ENCODE assay signal across 13 mouse cellular contexts in genomic region chr12:69366424-69366823, GRCm38 (mm10). TPM values are rescaled to one million over a fixed set of nuclear protein-coding genes. Genes with fewer than 3 reads are reported as not detected.
DNase-seq lines count a peak whose midpoint lies in the region; ATAC-seq and TF ChIP-seq lines count a peak whose summit lies in the region.
"Had no signal": no experiment of that assay in that cellular context is flagged by ENCODE, and none has a peak within 500 bp of the region (broad histone marks: within the 10 kb centered on the region; RNA-seq: fewer than 3 reads in every experiment).

No protein-coding gene starts in this region.

- H3K9ac ChIP-seq in intestine, postnatal 0 days (ENCODE audit: low read depth, low read length), result no peak overlapping the region
- no peak overlapping the region for H3K9ac ChIP-seq in intestine, embryonic 15.5 days
- no peak overlapping the region for H3K9ac ChIP-seq in forebrain, embryonic 14.5 days (ENCODE audit: low read length)
- H3K9ac ChIP-seq: midbrain, embryonic 12.5 days had no signal

- 0 out of 2 replicates have a peak, but pooled peaks cover 4% of the 10 kb centered on the region for H3K4me1 ChIP-seq in intestine, postnatal 0 days (replicated peaks; ENCODE audit: control insufficient read depth, insufficient read depth, low read length)
- peaks cover 5% of the 10 kb centered on the region; the same call in 1 of the 2 replicates for H3K4me1 ChIP-seq in intestine, embryonic 15.5 days (replicated peaks)
- peaks cover 5% of the 10 kb centered on the region; the same call in 1 of the 2 replicates for H3K4me1 ChIP-seq in thymus, adult 2 months (replicated peaks; ENCODE audit: control insufficient read depth, insufficient read depth, low read length)
- H3K4me1 ChIP-seq in forebrain, embryonic 14.5 days (ENCODE audit: control insufficient read depth, insufficient read depth, low read length), result 0 out of 2 replicates have a peak, but pooled peaks cover 3% of the 10 kb centered on the region

- no peaks in the 10 kb centered on the region for H3K36me3 ChIP-seq in intestine, postnatal 0 days (ENCODE audit: control insufficient read depth, insufficient read depth)
- no peaks in the 10 kb centered on the region for H3K36me3 ChIP-seq in intestine, embryonic 15.5 days
- no peaks in the 10 kb centered on the region for H3K36me3 ChIP-seq in thymus, adult 2 months (ENCODE audit: control insufficient read depth, insufficient read depth, low read length)
- H3K36me3 ChIP-seq in splenic B cell, adult 2 months (ENCODE audit: control insufficient read depth, insufficient read depth, low read length, poor library complexity, severe bottlenecking), result no peaks in the 10 kb centered on the region
- H3K36me3 ChIP-seq in forebrain, embryonic 14.5 days (ENCODE audit: control insufficient read depth, insufficient read depth, low read length), result no peaks in the 10 kb centered on the region
- H3K36me3 ChIP-seq: midbrain, embryonic 12.5 days had no signal

- peak; percentile 33 for DNase-seq in thymus, adult 2 months
- DNase-seq in thymus, postnatal 36 days, result no peak
- DNase-seq in NIH3T3 (ENCODE audit: low read depth), result peak; percentile 34
- DNase-seq in splenic B cell, adult 2 months (ENCODE audit: low read depth, low spot score), result peak; percentile 62
- DNase-seq in forebrain, embryonic 14.5 days (ENCODE audit: low spot score), result no peak
- DNase-seq: adrenal gland, postnatal 25 days; gastrocnemius, postnatal 14 days; lung, postnatal 14 days; right cerebral cortex, postnatal 4 days had no signal

- no peak overlapping the region for H3K27ac ChIP-seq in intestine, postnatal 0 days (ENCODE audit: low read depth, low read length)
- no peak overlapping the region for H3K27ac ChIP-seq in intestine, embryonic 15.5 days
- H3K27ac ChIP-seq in thymus, adult 2 months (ENCODE audit: control insufficient read depth, insufficient read depth, low read length), result no peak overlapping the region
- no peak overlapping the region for H3K27ac ChIP-seq in forebrain, embryonic 14.5 days (ENCODE audit: low read depth, low read length)
- H3K27ac ChIP-seq: midbrain, embryonic 12.5 days had no signal

- no peak for TF ChIP-seq POLR2A in thymus, adult 2 months (IDR thresholded peaks at IDR 0.05; ENCODE audit: control insufficient read depth, extremely low read depth, insufficient read depth, low read length, poor library complexity)

- no peak overlapping the region for H3K4me2 ChIP-seq in intestine, postnatal 0 days (replicated peaks; ENCODE audit: low read depth)
- H3K4me2 ChIP-seq in intestine, embryonic 15.5 days (replicated peaks), result no peak overlapping the region
- H3K4me2 ChIP-seq in forebrain, embryonic 14.5 days (ENCODE audit: low read length), result no peak overlapping the region
- H3K4me2 ChIP-seq: midbrain, embryonic 12.5 days had no signal

- H3K9me3 ChIP-seq in intestine, postnatal 0 days (ENCODE audit: control insufficient read depth), result no peaks in the 10 kb centered on the region
- no peaks in the 10 kb centered on the region for H3K9me3 ChIP-seq in intestine, embryonic 15.5 days
- H3K9me3 ChIP-seq in forebrain, embryonic 14.5 days (replicated peaks; ENCODE audit: control insufficient read depth, low read length), result no peaks in the 10 kb centered on the region
- H3K9me3 ChIP-seq: midbrain, embryonic 12.5 days had no signal

- H3K4me3 ChIP-seq in intestine, postnatal 0 days (ENCODE audit: low read depth, low read length), result no peak overlapping the region
- H3K4me3 ChIP-seq in intestine, embryonic 15.5 days (replicated peaks), result no peak overlapping the region
- no peak overlapping the region for H3K4me3 ChIP-seq in thymus, adult 2 months (ENCODE audit: control insufficient read depth, insufficient read depth, low read length)
- H3K4me3 ChIP-seq in forebrain, embryonic 14.5 days (ENCODE audit: low read depth, low read length), result no peak overlapping the region
- H3K4me3 ChIP-seq: midbrain, embryonic 12.5 days had no signal

- peak; percentile 45 for TF ChIP-seq CTCF in intestine, postnatal 0 days (IDR thresholded peaks at IDR 0.05; ENCODE audit: low read depth)
- no peak for TF ChIP-seq CTCF in thymus, adult 2 months (IDR thresholded peaks at IDR 0.05; ENCODE audit: borderline replicate concordance, control insufficient read depth, extremely low read depth, insufficient read depth, low read length, poor library complexity)

- no peaks in the 10 kb centered on the region for H3K27me3 ChIP-seq in intestine, postnatal 0 days (replicated peaks; ENCODE audit: control insufficient read depth, insufficient read depth, low read length)
- H3K27me3 ChIP-seq in intestine, embryonic 15.5 days (replicated peaks), result no peaks in the 10 kb centered on the region
- no peaks in the 10 kb centered on the region for H3K27me3 ChIP-seq in thymus, adult 2 months (ENCODE audit: control insufficient read depth, insufficient read depth, low read length)
- H3K27me3 ChIP-seq in splenic B cell, adult 2 months (ENCODE audit: control insufficient read depth, insufficient read depth, low read length, poor library complexity, severe bottlenecking), result no peaks in the 10 kb centered on the region
- H3K27me3 ChIP-seq in forebrain, embryonic 14.5 days (replicated peaks; ENCODE audit: control insufficient read depth, insufficient read depth, low read length), result no peaks in the 10 kb centered on the region
- H3K27me3 ChIP-seq: midbrain, embryonic 12.5 days had no signal

- no peak for ATAC-seq in intestine, postnatal 0 days
- ATAC-seq in intestine, embryonic 15.5 days, result no peak
- ATAC-seq in forebrain, embryonic 14.5 days, result no peak
- ATAC-seq: inflammation-experienced regulatory T-cells, adult 6 months had no signal

RNA-seq across cellular contexts. Expression of gene Arf6, which starts 5.5 kb away (rescaled TPM):
- polyA plus RNA-seq in intestine, postnatal 0 days (2015; fragmentation: Nextera tagmentation; extraction: Ambion mirVana), result 82.7 and 86.3 TPM in 2 replicates
- polyA plus RNA-seq in intestine, embryonic 15.5 days (2015; fragmentation: Nextera tagmentation; extraction: Ambion mirVana), result 49.5 and 54.9 TPM in 2 replicates
- polyA plus RNA-seq in thymus, adult 2 months (2012; rRNA removed), result 226 and 341 TPM in 2 replicates
- polyA plus RNA-seq in forebrain, embryonic 14.5 days (2014; fragmentation: Nextera tagmentation; extraction: Ambion mirVana), result 33.8 and 34.5 TPM in 2 replicates

RNA-seq across cellular contexts. Expression of gene Gm9887, which starts 5.8 kb away (rescaled TPM):
- polyA plus RNA-seq in intestine, postnatal 0 days (2015; fragmentation: Nextera tagmentation; extraction: Ambion mirVana), result 1.9 and 2.4 TPM in 2 replicates
- 1.7 and 2.0 TPM in 2 replicates for polyA plus RNA-seq in intestine, embryonic 15.5 days (2015; fragmentation: Nextera tagmentation; extraction: Ambion mirVana)
- polyA plus RNA-seq in thymus, adult 2 months (2012; rRNA removed), result 1.1 and 2.8 TPM in 2 replicates
- 0.83 and 1.3 TPM in 2 replicates for polyA plus RNA-seq in forebrain, embryonic 14.5 days (2014; fragmentation: Nextera tagmentation; extraction: Ambion mirVana)
- polyA plus RNA-seq: inflammation-experienced regulatory T-cells, adult 6 months had no signal

RNA-seq across cellular contexts. Expression of gene Nemf, which starts 9.5 kb away (rescaled TPM):
- 41.9 and 45.3 TPM in 2 replicates for polyA plus RNA-seq in intestine, postnatal 0 days (2015; fragmentation: Nextera tagmentation; extraction: Ambion mirVana)
- 71.6 and 71.8 TPM in 2 replicates for polyA plus RNA-seq in intestine, embryonic 15.5 days (2015; fragmentation: Nextera tagmentation; extraction: Ambion mirVana)
- polyA plus RNA-seq in thymus, adult 2 months (2012; rRNA removed), result 7.3 and 8.5 TPM in 2 replicates
- 67.4 and 80.0 TPM in 2 replicates for polyA plus RNA-seq in forebrain, embryonic 14.5 days (2014; fragmentation: Nextera tagmentation; extraction: Ambion mirVana)

Comparison
In these comparisons a context has a peak if more than half of its experiments do, and no peak if none do; other contexts are left out.
1. DNase-seq: peak in thymus, adult 2 months (single experiment), NIH3T3 (single experiment) and splenic B cell, adult 2 months (single experiment); none in thymus, postnatal 36 days (0 of 2) and forebrain, embryonic 14.5 days (single experiment).